Comparison of ENCODE assay signal across 1 mouse cellular context in genomic region chr8:61475251-61475673, GRCm38 (mm10).
TF ChIP-seq lines count a peak whose summit lies in the region.

No protein-coding gene starts in this region.

TF ChIP-seq in CH12.LX, 34 proteins besides CTCF, POLR2A, EP300 and RAD21 (continued from another document):
- TF ChIP-seq ETS1 (conservative IDR thresholded peaks at IDR 0.05; ENCODE audit: low read depth, low read length) (peak; percentile 86), JUN (IDR thresholded peaks at IDR 0.05; ENCODE audit: insufficient read depth, low read depth, low read length) (peak; percentile 39), SMC3 (IDR thresholded peaks at IDR 0.05; ENCODE audit: low read depth, low read length) (no peak), KAT2A (IDR thresholded peaks at IDR 0.05; ENCODE audit: insufficient replicate concordance, low read length) (no peak), USF1 (IDR thresholded peaks at IDR 0.05; ENCODE audit: low read depth, low read length) (no peak), USF2 (conservative IDR thresholded peaks at IDR 0.05; ENCODE audit: low read depth, low read length) (no peak), MAX (IDR thresholded peaks at IDR 0.05; ENCODE audit: low read length) (no peak), E2F4 (IDR thresholded peaks at IDR 0.05; ENCODE audit: insufficient replicate concordance, low read depth, low read length) (no peak), MAFK (IDR thresholded peaks at IDR 0.05; ENCODE audit: insufficient replicate concordance, low read length) (no peak), TBP (conservative IDR thresholded peaks at IDR 0.05; ENCODE audit: low read depth, low read length) (no peak), NRF1 (IDR thresholded peaks at IDR 0.05; ENCODE audit: low read depth, low read length) (no peak), MYC (IDR thresholded peaks at IDR 0.05; ENCODE audit: low read depth, low read length) (no peak), UBTF (IDR thresholded peaks at IDR 0.05; ENCODE audit: low read depth, low read length) (no peak), RCOR1 (conservative IDR thresholded peaks at IDR 0.05; ENCODE audit: low read depth, low read length) (no peak), HCFC1 (IDR thresholded peaks at IDR 0.05; ENCODE audit: low read depth, low read length) (no peak), TCF12 (IDR thresholded peaks at IDR 0.05; ENCODE audit: low read depth, low read length) (peak; percentile 33; the same call in 1 of the 2 replicates), MAZ (IDR thresholded peaks at IDR 0.05; ENCODE audit: low read depth, low read length) (no peak), PAX5 (IDR thresholded peaks at IDR 0.05; ENCODE audit: low read length) (no peak), ZKSCAN1 (IDR thresholded peaks at IDR 0.05; ENCODE audit: borderline replicate concordance, low read depth, low read length) (no peak), SIN3A (IDR thresholded peaks at IDR 0.05; ENCODE audit: low read length) (no peak), CHD2 (IDR thresholded peaks at IDR 0.05; ENCODE audit: low read length) (no peak), MXI1 (IDR thresholded peaks at IDR 0.05; ENCODE audit: low read depth, low read length) (no peak), ZMIZ1 (IDR thresholded peaks at IDR 0.05; ENCODE audit: low read depth, low read length) (no peak), ZC3H11A (IDR thresholded peaks at IDR 0.05; ENCODE audit: low read depth, low read length) (no peak)
